Mouse (Mus musculus): ENCODE data around the gene Cdc5l. TPM values are rescaled to one million over a fixed set of nuclear protein-coding genes. Genes with fewer than 3 reads are reported as not detected.
A peak's percentile ranks its signal among the peaks of the same experiment; 100 is the strongest.

The Cdc5l gene
- total RNA-seq, 2 experiments from 2014 or later, result 49.1 to 52.0 TPM

DNA sequence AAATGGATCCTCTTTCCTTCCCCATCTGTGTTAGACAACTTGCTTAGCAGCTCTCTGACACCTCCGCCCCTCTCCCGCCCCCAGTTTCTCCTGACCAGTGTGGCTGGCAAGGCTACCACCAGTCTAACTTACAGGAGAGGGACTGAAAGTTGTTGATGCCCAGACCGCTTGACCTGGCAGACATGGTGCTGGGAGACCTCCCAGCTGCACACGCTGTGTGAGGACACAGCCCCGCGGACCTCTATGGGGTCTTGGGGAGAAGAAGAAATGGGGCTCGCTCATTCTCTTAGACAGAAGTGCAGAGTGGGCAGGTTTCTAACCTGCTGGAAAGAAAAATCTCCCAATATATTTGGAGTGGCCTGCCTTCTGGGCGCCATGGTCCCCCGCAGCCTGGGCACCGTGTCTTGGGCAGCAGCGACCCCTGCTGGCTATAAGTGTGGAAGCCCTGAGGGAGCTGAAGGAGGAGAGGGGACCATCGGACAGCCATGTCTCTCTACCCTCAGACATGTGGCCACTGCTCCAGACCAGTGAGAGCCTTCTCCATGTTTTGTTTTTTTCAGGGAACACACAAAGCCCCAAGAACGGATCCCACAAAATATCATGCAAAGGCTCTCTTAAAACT, 59.4 kb downstream of the Cdc5l start:
- DNase-seq (ENCODE audit: low spot score in 2 of 2), result peak; percentile 57 to 58

DNA sequence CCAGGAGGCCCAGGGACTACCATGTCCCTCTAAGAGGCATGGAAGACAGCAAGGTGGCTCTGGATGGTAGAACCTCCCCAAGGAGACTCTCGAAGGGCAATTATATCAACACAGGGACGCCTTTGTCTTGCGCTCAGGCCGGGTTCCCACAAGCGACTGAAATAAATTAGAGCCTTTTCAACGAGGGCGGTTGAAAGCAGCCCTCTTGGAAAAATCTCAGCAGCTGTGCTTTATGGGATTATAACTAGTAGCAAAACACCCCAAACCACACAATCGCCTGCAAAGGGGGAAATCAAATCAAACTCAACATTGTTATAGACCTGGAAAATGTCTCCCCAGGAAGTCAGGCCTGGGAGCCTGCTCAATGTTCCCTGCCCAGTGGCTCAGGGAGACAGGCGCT, 62.5 kb downstream of the Cdc5l start:
- DNase-seq (ENCODE audit: low spot score in 2 of 2), result no peak

DNA sequence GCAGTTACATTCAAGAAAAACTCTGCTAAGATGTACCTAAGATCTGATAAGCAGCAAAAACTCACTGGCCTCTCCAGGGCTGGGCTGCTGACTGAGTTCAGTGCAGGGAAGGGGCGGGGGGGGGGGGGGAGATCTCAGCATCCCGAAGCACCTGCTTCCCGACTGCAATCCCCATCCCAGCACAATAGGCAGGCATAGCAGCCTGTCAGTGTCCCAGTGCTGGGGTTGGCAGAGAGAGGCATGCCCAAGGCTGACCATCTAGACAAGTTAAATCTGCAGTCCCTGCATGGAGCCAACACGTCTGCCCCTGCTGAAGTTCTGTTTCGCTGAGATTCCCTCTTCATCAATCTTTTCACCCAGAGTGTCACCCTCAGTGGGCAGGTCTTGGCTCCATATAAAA, 63.0 kb downstream of the Cdc5l start:
- DNase-seq (ENCODE audit: low spot score in 2 of 2), result no peak

DNA sequence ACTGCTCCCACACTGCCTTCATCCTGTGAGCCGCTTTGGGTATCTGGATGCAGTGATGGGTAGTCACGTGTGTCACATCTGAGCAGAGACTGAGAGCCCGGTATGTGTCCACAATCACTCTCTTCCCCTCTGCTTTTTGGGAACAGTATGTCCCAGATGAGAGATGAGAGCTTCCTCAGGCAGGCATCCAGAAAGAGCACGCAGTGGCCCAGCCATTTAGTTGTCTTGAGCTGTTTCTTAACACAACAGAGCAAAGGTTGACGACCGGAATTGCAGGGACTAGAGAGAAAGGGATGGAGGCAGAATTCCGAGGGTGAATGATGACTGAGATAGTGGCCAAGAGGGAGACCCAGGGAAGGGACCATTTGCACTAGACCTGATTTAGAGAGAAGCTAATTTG, 68.7 kb downstream of the Cdc5l start:
- no peak for DNase-seq (ENCODE audit: low spot score in 2 of 2)

DNA sequence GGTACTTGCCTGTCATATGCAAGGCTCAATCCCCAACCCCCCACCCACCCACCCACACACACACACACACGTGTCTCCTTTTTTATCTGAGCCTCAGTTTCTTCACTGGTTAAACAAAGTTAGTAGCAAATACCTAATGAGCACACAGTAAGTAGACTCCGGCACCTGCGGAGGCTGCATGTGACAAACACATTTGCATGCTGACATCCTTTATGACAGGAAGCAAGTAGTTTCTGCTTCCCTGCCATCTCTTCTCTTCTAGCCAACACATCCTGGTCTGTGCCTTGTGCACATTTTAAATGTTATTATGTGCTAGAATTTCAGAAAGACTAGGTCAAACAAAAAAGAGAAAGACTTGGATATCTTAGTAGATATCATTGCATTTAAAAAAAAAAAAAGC, 72.6 kb downstream of the Cdc5l start:
- DNase-seq (ENCODE audit: low spot score in 2 of 2), result no peak

DNA sequence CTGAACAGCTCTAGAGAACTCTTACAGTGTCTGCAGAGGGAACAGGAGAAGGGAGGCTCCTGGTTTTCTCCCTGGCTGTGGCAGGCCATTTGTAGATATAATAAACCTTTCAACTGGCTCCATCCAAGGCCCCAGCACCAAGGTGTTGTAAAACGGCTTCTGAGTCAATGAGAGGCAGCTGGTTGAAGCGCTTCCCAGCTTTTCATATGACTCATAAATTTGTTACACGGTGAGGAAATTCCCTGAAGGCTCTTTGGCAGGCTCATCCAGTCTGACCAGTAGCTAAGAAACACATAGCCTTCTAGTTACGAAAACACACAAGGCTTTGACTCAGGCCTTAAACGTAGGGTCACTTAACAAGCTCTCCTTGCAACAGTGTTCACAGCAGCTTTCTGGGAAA, 74.1 kb downstream of the Cdc5l start:
- no peak for DNase-seq (ENCODE audit: low spot score in 2 of 2)

DNA sequence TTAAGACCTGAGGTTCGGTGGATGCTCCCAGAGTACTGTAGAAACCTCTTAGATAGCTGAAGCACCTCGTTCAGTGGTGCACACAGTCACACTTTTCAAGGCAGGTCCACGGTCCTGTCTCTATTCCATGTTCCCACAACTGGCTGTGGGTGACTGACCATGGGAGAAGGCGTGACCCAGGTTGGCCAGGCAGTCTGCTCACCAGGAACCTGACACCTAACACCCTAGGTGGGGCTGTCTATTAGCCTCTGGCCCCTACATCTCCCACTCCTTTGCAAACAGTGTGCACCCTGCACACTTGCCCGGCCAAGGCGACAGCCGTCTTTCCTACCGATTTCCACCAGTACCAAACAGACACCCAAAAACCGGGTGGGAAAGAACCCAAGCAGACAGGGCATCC, 77.1 kb downstream of the Cdc5l start:
- no peak for DNase-seq (ENCODE audit: low spot score in 2 of 2)

DNA sequence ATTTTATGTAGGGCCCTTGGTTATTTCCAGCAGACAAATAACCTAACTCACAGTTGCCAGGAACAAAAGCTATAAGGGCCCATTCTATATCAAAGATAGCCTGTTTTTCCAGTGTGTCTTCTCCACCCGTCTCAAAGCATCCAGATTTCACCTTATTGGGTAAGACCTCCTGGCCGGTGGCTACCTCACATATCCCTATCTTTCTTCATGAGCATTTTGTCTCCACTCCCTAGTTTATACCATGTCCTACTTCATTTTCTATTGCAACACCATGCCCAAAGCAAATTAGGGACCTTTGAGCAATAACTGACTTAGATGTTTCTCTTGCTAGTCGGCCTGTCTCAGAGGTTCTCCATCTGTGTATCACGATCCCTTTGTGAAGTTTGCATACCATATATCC, 85.6 kb downstream of the Cdc5l start:
- DNase-seq (ENCODE audit: low spot score in 2 of 2), result no peak

Other genes with a start within 250 kb of the Cdc5l start
- under 1 TPM in 1 of 2 experiments, not detected in 1; 0.48 TPM for gene Spats1, start 41.7 kb upstream of the Cdc5l start, total RNA-seq (2021)
- 10 to 100 TPM; 18.4 to 19.0 TPM for gene Aars2, start 73.1 kb upstream of the Cdc5l start, total RNA-seq (2021)
- not detected for gene Tcte1, start 89.7 kb upstream of the Cdc5l start, total RNA-seq (2021)
- gene Tmem151b, start 115.9 kb upstream of the Cdc5l start, total RNA-seq (2021), result 1 to 10 TPM; 1.7 to 3.7 TPM
- gene Nfkbie, start 122.0 kb upstream of the Cdc5l start, total RNA-seq (2021), result 1 to 10 TPM; 3.0 to 4.5 TPM
- gene Slc35b2, start 130.1 kb upstream of the Cdc5l start, total RNA-seq (2021), result 10 to 100 TPM; 69.2 to 71.8 TPM
- 1,000 to 10,000 TPM; 1,575 to 1,663 TPM for gene Hsp90ab1, start 139.5 kb upstream of the Cdc5l start, total RNA-seq (2021)
- 100 to 1,000 TPM; 138 to 145 TPM for gene Slc29a1, start 165.9 kb upstream of the Cdc5l start, total RNA-seq (2021)
- 1 to 10 TPM; 1.6 to 4.0 TPM for gene Mymx, start 168.4 kb upstream of the Cdc5l start, total RNA-seq (2021)
- gene Capn11, start 225.6 kb upstream of the Cdc5l start, total RNA-seq (2021), result 1 to 10 TPM in 1 of 2 experiments, not detected in 1; 2.2 TPM

Measured in adrenal gland, postnatal 4 days (tissue).